Mouse (Mus musculus): ENCODE measurements at regions not wholly inside any gene's neighbourhood (a gene's known extent, or its start where the extent isn't known, plus 50 kb on each side); places are given as distances from the start of the nearest gene placed in this dataset.

DNA sequence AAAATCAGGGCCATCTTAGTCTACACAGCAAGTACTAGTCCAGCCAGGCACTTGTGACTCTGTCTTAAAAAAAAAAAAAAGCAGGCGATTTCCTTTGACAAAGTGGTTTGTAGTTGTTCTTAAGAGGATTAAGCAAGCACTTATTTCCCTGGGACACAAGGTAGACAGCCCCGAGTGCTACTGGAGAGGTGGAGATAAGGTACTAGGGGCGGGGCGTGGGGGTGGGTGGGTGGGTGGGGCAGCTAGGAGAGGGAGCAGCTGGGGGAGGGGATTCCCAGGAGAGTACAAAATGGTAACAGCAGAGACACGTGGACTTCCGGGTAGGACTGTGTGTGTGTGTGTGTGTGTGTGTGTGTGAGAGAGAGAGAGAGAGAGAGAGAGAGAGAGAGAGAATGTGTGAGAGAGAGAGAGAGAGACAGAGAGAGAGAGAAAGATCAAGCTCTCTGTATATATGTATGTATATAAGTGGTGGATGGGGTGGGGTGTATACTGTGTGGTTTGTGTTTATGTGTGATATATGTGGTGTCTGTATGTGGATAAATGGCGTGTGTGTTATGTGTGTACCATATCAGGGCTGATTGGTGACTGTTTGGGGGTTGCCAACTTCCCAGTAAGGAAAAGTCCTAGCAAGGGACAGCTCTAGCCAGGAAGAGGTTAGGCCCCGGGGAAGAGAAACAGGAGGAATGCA lies 72.1 kb upstream of the Tle3 start:
- 29% methylated on average over 8 of the region's 8 CpGs for WGBS
- no peaks in the 10 kb centered on the region for H3K36me3 ChIP-seq
- ATAC-seq (ENCODE audit: borderline replicate concordance, extremely low read depth, low FRiP score, low TSS enrichment): peak; percentile 31; the same call in 1 of the 2 replicates
- H3K27me3 ChIP-seq: peaks cover 84% of the 10 kb centered on the region
- H3K4me1 ChIP-seq: peaks cover 4% of the 10 kb centered on the region
- H3K9ac ChIP-seq: no peak overlapping the region
- no peak overlapping the region for H3K4me3 ChIP-seq
- H3K27ac ChIP-seq: no peak overlapping the region
- no peak overlapping the region for H3K4me2 ChIP-seq
- H3K9me3 ChIP-seq: no peaks in the 10 kb centered on the region

DNA sequence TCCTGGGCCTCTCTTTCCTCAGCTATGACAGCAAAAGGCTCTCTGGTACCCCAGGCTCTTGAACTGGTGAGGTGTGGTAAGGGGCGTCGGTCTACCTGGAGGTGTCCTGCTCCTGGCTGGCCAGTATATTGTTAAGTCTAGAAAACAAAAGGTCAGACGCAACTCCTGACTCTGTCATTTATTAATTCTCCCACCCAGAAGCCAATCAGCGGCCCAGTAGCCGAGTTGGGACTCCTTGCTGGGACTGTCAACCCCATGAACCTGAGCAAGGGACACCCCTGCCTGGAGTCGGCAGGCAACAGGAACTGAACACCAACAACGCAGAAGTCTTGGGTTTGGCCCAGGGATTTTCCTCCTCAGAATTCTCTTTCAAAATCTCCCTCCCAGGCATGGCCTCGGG lies 71.1 kb upstream of the Tle3 start:
- peaks cover 85% of the 10 kb centered on the region for H3K27me3 ChIP-seq
- H3K4me2 ChIP-seq: no peak overlapping the region
- no peaks in the 10 kb centered on the region for H3K9me3 ChIP-seq
- ATAC-seq (ENCODE audit: borderline replicate concordance, extremely low read depth, low FRiP score, low TSS enrichment): no peak
- peaks cover 4% of the 10 kb centered on the region for H3K4me1 ChIP-seq
- H3K36me3 ChIP-seq: no peaks in the 10 kb centered on the region
- H3K4me3 ChIP-seq: no peak overlapping the region
- no peak overlapping the region for H3K27ac ChIP-seq
- WGBS: 80% methylated on average over 8 of the region's 8 CpGs
- no peak overlapping the region for H3K9ac ChIP-seq

DNA sequence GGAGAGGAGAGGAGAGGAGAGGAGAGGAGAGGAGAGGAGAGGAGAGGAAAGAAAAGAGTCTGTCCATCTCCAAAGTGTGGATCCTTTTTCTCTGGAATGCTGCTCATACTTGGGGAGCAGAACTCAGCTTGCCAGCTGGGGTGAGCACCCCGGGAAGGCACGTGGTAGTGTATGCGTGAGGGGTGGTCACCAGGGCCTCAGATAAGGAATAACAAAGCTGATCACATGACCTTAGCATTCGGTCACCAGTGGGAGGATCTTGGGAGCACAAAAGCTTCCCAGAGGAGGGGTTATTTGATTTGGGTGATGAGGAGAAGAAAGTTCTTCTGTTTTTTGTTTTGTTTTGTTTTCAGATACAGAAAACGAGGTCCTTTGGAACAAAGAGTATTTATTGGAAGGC lies 69.4 kb upstream of the Tle3 start:
- Histone ChIP-seq H3K9me3 (no peaks in the 10 kb centered on the region), H3K27me3 (peaks cover 81% of the 10 kb centered on the region), H3K4me1 (peaks cover 4% of the 10 kb centered on the region), H3K4me2 (no peak overlapping the region), H3K4me3 (no peak overlapping the region), H3K9ac (no peak overlapping the region), H3K36me3 (no peaks in the 10 kb centered on the region), H3K27ac (no peak overlapping the region)
- WGBS: 8% methylated on average over 5 of the region's 5 CpGs
- ATAC-seq (ENCODE audit: borderline replicate concordance, extremely low read depth, low FRiP score, low TSS enrichment): no peak

DNA sequence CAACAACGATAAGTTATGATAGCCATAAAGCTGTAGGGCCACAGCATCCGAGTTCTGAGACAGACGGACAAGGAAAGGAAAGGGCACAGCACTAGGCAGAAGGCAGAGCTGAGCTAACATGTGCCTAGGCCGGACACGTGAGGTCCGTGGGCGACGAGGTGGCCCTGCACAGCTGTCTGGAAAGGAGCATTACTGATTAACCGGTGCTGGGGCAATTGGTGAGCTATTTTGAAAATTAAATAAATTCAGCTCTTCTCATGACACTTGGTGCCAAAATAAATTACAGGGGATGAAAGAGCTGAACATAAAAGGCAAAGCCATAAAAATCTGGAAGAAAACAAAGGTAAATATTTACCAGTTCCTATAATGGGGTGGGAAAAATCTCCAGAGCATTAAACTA lies 65.9 kb upstream of the Tle3 start:
- ATAC-seq (ENCODE audit: borderline replicate concordance, extremely low read depth, low FRiP score, low TSS enrichment): no peak
- 41% methylated on average over 9 of the region's 9 CpGs for WGBS
- H3K27me3 ChIP-seq: peaks cover 87% of the 10 kb centered on the region
- no peak overlapping the region for H3K4me3 ChIP-seq
- no peaks in the 10 kb centered on the region for H3K9me3 ChIP-seq
- H3K9ac ChIP-seq: no peak overlapping the region
- H3K4me1 ChIP-seq: no peaks in the 10 kb centered on the region
- no peak overlapping the region for H3K27ac ChIP-seq
- H3K4me2 ChIP-seq: no peak overlapping the region
- H3K36me3 ChIP-seq: no peaks in the 10 kb centered on the region

DNA sequence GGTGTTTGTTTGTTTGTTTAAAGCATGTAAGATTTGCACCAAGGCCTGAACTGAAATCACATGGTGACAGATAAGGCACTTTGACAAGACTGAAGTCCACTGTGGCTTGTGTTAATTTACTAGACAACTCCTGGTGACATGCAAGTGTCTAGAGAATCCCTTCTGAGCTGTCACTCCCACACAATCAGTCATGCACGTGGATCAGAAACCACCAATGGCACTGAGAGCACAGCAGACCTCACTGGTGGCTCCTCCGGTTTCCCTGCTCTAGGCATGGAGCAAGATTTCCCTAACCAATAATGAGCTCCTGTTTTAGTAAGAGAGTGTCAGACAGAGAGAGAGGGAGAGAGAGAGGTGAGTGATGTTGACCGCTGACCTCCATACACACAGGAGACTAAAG lies 63.1 kb upstream of the Tle3 start:
- Histone ChIP-seq H3K9me3 (no peaks in the 10 kb centered on the region), H3K4me2 (no peak overlapping the region), H3K4me1 (peaks cover 6% of the 10 kb centered on the region; the same call in 1 of the 2 replicates), H3K9ac (no peak overlapping the region), H3K36me3 (no peaks in the 10 kb centered on the region), H3K27ac (no peak overlapping the region), H3K27me3 (peaks cover 90% of the 10 kb centered on the region), H3K4me3 (no peak overlapping the region)
- 47% methylated on average over 3 of the region's 3 CpGs for WGBS
- ATAC-seq (ENCODE audit: borderline replicate concordance, extremely low read depth, low FRiP score, low TSS enrichment): no peak

DNA sequence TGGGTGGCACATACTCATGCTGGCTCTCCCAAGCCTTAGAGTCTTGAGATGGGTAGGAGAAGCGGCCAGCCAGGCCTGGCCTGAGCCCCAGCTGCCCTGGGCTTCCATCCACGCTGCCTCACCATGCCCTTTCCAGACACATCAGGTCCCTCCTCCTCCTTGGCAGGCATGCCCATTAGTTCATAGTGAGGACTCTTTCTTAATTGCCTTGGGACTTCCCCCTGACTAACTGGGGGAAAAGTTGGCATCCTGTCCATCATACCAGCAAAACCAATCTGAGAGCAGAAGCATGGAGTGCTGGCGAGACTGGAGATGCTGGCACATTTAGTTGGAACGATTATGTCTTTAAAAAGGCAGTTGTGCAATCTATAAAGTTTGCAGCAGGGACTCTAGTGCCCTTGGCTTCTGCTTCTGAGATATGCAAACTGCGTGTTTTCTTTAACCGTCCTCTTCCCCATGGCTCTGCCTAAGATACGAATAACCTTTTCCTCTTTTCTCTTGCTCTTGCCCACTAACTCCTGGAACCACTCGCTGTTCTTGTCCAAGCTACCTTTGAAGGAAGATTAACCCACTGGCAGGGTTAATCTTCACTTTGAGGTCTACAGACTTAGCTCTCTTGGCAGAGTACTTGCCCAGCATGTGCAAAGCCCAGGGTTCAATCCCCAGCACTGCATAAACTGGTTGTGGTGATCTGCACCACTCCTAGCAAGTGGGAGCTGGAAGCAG lies 62.2 kb upstream of the Tle3 start:
- Histone ChIP-seq H3K27me3 (peaks cover 94% of the 10 kb centered on the region), H3K4me2 (no peak overlapping the region), H3K36me3 (no peaks in the 10 kb centered on the region), H3K4me1 (peaks cover 11% of the 10 kb centered on the region), H3K27ac (no peak overlapping the region), H3K9me3 (no peaks in the 10 kb centered on the region), H3K4me3 (no peak overlapping the region), H3K9ac (no peak overlapping the region)
- 67% methylated on average over 8 of the region's 8 CpGs for WGBS
- ATAC-seq (ENCODE audit: borderline replicate concordance, extremely low read depth, low FRiP score, low TSS enrichment): no peak

DNA sequence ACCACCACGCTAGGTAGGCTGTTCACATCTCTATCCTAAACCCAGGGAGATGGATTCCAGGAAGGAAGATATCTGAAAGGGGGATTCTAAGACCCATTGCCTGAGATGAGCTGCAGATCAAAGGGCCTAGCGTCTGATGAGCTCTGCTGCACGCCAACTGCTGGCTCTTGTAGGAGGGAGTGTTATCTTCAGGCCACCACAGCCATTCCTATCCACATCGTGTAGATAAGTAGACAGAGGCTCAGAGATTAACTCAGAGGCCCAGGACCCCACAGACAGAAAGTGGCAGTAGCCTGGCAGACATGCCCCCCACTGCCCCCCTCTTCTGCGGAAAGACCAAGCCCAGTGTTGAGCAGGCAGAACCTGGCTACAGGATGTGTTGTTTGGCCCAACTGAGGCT lies 61.6 kb upstream of the Tle3 start:
- ATAC-seq (ENCODE audit: borderline replicate concordance, extremely low read depth, low FRiP score, low TSS enrichment): no peak
- peaks cover 92% of the 10 kb centered on the region for H3K27me3 ChIP-seq
- WGBS: 67% methylated on average over 5 of the region's 5 CpGs
- H3K36me3 ChIP-seq: no peaks in the 10 kb centered on the region
- no peak overlapping the region for H3K27ac ChIP-seq
- H3K9ac ChIP-seq: no peak overlapping the region
- peaks cover 17% of the 10 kb centered on the region for H3K4me1 ChIP-seq
- no peak overlapping the region for H3K4me3 ChIP-seq
- H3K9me3 ChIP-seq: no peaks in the 10 kb centered on the region
- H3K4me2 ChIP-seq: no peak overlapping the region

DNA sequence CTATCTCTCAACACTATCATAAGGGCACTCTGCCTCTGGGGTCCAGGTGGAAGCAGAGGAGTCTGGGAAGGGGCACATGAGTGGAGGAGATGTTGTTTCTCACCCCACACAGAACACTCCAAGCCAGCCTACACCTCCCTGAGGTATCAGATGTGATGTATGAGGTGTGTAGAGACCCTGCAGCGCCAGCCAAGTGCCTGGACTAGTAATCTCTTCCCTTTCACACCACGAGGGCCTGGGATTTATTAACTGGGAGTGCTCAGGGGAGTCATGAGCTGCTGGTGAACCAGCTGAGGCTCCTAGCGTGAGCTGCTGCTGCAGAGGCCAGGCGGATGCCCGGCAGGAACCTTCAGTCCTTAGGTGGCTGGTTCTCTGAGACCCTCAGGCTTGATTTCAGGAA lies 60.6 kb upstream of the Tle3 start:
- WGBS: 47% methylated on average over 5 of the region's 5 CpGs
- H3K4me3 ChIP-seq: no peak overlapping the region
- no peak overlapping the region for H3K9ac ChIP-seq
- H3K27ac ChIP-seq: no peak overlapping the region
- peaks cover 28% of the 10 kb centered on the region for H3K4me1 ChIP-seq
- H3K4me2 ChIP-seq: no peak overlapping the region
- H3K36me3 ChIP-seq: no peaks in the 10 kb centered on the region
- H3K27me3 ChIP-seq: peaks cover 95% of the 10 kb centered on the region
- no peaks in the 10 kb centered on the region for H3K9me3 ChIP-seq
- no peak for ATAC-seq (ENCODE audit: borderline replicate concordance, extremely low read depth, low FRiP score, low TSS enrichment)

DNA sequence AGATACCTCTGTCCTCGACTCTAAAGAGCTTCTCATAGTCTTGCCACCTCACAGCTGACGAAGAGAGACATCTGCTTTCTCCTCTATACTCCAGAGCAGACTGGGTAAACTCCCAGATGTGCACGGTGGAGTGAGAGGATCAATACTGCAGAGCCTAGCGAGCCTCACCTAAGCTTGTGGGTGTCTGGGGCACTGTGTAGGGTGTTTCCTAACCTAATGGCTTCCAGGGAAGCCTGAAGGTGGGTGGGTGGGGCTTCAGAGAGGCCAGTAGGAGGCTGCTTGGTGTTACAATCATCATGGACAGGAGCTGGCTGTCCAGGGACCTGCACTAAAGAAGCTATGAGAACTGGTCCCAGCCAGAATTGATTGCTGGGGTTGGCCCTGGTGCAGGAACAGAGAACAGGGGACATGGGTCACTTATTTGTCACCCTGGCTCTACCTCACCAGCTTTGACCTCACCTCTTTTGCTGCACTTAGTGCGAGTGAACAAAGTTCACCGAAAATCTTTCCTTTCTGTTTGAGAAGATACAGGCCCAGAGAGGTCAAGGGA lies 57.5 kb upstream of the Tle3 start:
- peaks cover 29% of the 10 kb centered on the region for H3K4me1 ChIP-seq
- ATAC-seq (ENCODE audit: borderline replicate concordance, extremely low read depth, low FRiP score, low TSS enrichment): no peak
- no peak overlapping the region for H3K27ac ChIP-seq
- no peaks in the 10 kb centered on the region for H3K36me3 ChIP-seq
- H3K4me2 ChIP-seq: peak overlapping the region; percentile 1; the same call in 1 of the 2 replicates
- H3K4me3 ChIP-seq: no peak overlapping the region
- WGBS: 46% methylated on average over 6 of the region's 6 CpGs
- H3K9ac ChIP-seq: no peak overlapping the region
- H3K9me3 ChIP-seq: no peaks in the 10 kb centered on the region
- H3K27me3 ChIP-seq: peaks cover 97% of the 10 kb centered on the region

DNA sequence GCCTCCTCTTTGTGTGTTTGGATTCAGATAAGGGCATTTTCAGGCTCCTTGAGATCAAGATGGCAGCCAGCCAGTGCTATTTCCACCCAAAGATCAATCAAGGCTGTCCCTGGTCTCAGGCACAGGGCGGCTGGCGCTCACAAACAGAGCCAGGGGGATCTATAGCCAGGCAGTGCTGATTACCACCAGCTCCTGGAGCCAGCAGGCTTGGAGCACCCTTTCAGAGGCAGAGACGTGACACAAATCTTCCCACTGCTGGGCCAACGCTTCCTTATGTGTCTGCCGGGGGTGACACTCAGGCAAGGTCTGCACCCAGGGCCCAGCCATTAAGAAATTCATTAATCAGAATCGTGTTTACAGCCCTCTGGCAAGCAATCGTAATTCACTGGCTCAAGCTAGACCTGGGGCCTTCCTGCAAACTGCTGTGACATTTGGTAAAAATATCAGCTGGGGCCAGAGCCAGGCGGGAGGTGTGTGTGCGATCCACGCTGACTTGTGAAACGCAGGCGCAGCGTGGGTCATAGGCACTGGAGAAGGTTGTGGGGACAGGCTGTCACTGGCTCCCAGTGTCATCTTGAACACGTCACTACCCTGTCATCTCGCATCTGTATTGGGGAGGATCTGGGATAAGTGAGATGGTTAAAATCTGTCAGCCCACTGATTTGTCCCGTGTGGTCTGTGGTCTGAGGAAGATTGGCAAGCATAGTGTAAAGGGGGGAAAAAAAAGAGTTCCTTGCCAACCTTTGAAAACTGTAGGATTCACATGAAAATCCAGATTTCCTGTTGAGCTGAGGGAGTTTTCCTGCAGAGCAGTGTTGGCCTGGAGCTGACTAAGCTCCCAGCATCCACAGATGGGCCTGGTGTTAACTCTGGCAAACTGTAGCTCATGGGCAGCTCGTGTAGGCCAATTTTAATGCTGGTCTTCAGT lies 56.5 kb upstream of the Tle3 start:
- Histone ChIP-seq H3K27me3 (peaks cover 97% of the 10 kb centered on the region), H3K4me2 (peak overlapping the region; percentile 1), H3K27ac (peak overlapping the region; percentile 60), H3K9me3 (no peaks in the 10 kb centered on the region), H3K9ac (no peak overlapping the region), H3K4me1 (peaks cover 29% of the 10 kb centered on the region), H3K36me3 (no peaks in the 10 kb centered on the region), H3K4me3 (no peak overlapping the region)
- ATAC-seq (ENCODE audit: borderline replicate concordance, extremely low read depth, low FRiP score, low TSS enrichment): peak; percentile 83
- 29% methylated on average over 17 of the region's 17 CpGs for WGBS

DNA sequence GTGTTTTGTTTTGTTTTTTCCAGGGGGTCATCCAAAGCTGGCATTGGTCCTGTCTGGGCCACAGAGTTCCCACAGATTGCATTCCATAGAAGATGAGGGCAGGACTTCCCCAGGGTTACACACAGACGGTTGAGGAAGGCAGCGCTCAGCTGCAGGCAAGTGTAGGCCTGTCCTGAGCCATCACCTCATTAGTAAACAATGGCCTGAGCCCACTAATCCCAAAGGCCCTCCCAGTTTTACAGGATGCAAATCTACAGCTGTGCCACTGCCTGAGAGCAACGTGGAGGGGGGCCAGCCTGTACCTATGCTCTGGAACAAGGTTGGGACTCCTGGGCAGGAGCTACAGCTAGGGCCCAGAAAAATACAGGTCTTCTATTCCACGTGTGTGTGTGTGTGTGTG lies 55.7 kb upstream of the Tle3 start:
- H3K36me3 ChIP-seq: no peaks in the 10 kb centered on the region
- H3K27me3 ChIP-seq: peaks cover 95% of the 10 kb centered on the region
- H3K4me2 ChIP-seq: no peak overlapping the region
- no peak overlapping the region for H3K9ac ChIP-seq
- H3K4me3 ChIP-seq: no peak overlapping the region
- WGBS: 34% methylated on average over 4 of the region's 4 CpGs
- H3K9me3 ChIP-seq: no peaks in the 10 kb centered on the region
- peaks cover 28% of the 10 kb centered on the region for H3K4me1 ChIP-seq
- 0 out of 2 replicates have a peak overlapping the region, but pooled peaks have one; percentile 60 for H3K27ac ChIP-seq
- no peak for ATAC-seq (ENCODE audit: borderline replicate concordance, extremely low read depth, low FRiP score, low TSS enrichment)

Measured in lung, embryonic 15.5 days (tissue).